Mouse (Mus musculus) retina, adult 2 months (tissue): Measurements from ENCODE around the gene Adgrl2.

ENCODE experiments used
- DNase-seq: peaks from one replicate; pipeline ENCODE4 v3.0.0-alpha.2; 2012; ENCODE audit warnings: low read depth, low spot score

Adgrl2 gene

GRCm38 (mm10) chr3:148977124-148977529 is 13.2 kb downstream of the Adgrl2 start:
- DNase-seq: no peak

GRCm38 (mm10) chr3:148971893-148972596 is 18.3 kb downstream of the Adgrl2 start:
- no peak for DNase-seq

GRCm38 (mm10) chr3:148964991-148965605 is 25.3 kb downstream of the Adgrl2 start:
- DNase-seq: no peak

GRCm38 (mm10) chr3:148963381-148964044 is 26.8 kb downstream of the Adgrl2 start:
- DNase-seq: no peak

GRCm38 (mm10) chr3:148961611-148962010 is 28.7 kb downstream of the Adgrl2 start:
- DNase-seq: no peak

- no peak for DNase-seq
Measured at GRCm38 (mm10) chr3:148960751-148961289, 29.5 kb downstream of the Adgrl2 start.

- no peak for DNase-seq
Measured at GRCm38 (mm10) chr3:148960215-148960614, 30.1 kb downstream of the Adgrl2 start.

- DNase-seq: no peak
Measured at GRCm38 (mm10) chr3:148959327-148960025, 30.9 kb downstream of the Adgrl2 start.

GRCm38 (mm10) chr3:148958714-148959113 is 31.6 kb downstream of the Adgrl2 start:
- DNase-seq: no peak

- no peak for DNase-seq
Measured at GRCm38 (mm10) chr3:148958185-148958584, 32.2 kb downstream of the Adgrl2 start.

GRCm38 (mm10) chr3:148956887-148957286 is 33.5 kb downstream of the Adgrl2 start:
- no peak for DNase-seq

- DNase-seq: no peak
Measured at GRCm38 (mm10) chr3:148949796-148950195, 40.6 kb downstream of the Adgrl2 start.

GRCm38 (mm10) chr3:148947805-148948405 is 42.5 kb downstream of the Adgrl2 start:
- no peak for DNase-seq

GRCm38 (mm10) chr3:148947266-148947665 is 43.1 kb downstream of the Adgrl2 start:
- DNase-seq: no peak

- DNase-seq: no peak
Measured at GRCm38 (mm10) chr3:148945534-148945933, 44.8 kb downstream of the Adgrl2 start.

GRCm38 (mm10) chr3:148939457-148939856 is 50.9 kb downstream of the Adgrl2 start:
- no peak for DNase-seq

- no peak for DNase-seq
Measured at GRCm38 (mm10) chr3:148935056-148935455, 55.3 kb downstream of the Adgrl2 start.

- no peak for DNase-seq
Measured at GRCm38 (mm10) chr3:148934279-148934678, 56.1 kb downstream of the Adgrl2 start.

GRCm38 (mm10) chr3:148933160-148933559 is 57.2 kb downstream of the Adgrl2 start:
- no peak for DNase-seq

- DNase-seq: no peak
Measured at GRCm38 (mm10) chr3:148930913-148931312, 59.4 kb downstream of the Adgrl2 start.

- DNase-seq: no peak
Measured at GRCm38 (mm10) chr3:148926330-148926729, 64.0 kb downstream of the Adgrl2 start.
